Comparison of ENCODE assay signal across 13 mouse cellular contexts in genomic region chr4:125932036-125932756, GRCm38 (mm10).
DNase-seq lines count a peak whose midpoint lies in the region; ATAC-seq and TF ChIP-seq lines count a peak whose summit lies in the region.
"Had no signal": no experiment of that assay in that cellular context is flagged by ENCODE, and none has a peak within 500 bp of the region (broad histone marks: within the 10 kb centered on the region; RNA-seq: fewer than 3 reads in every experiment).

No protein-coding gene starts in this region.

- H3K27me3 ChIP-seq in forebrain, postnatal 0 days (ENCODE audit: insufficient read depth, low read length) = no peaks in the 10 kb centered on the region; the same call in 1 of the 2 replicates
- no peaks in the 10 kb centered on the region for H3K27me3 ChIP-seq in midbrain, embryonic 15.5 days (replicated peaks)
- H3K27me3 ChIP-seq: embryonic facial prominence, embryonic 15.5 days had no signal

- H3K4me2 ChIP-seq in forebrain, postnatal 0 days (ENCODE audit: low read depth) = no peak overlapping the region
- H3K4me2 ChIP-seq in midbrain, embryonic 15.5 days = no peak overlapping the region
- H3K4me2 ChIP-seq: embryonic facial prominence, embryonic 15.5 days; heart, embryonic 13.5 days; limb, embryonic 12.5 days; lung, embryonic 14.5 days had no signal

- no peak overlapping the region for H3K27ac ChIP-seq in forebrain, postnatal 0 days (ENCODE audit: low read depth, low read length)
- peak overlapping the region; percentile 66 for H3K27ac ChIP-seq in midbrain, embryonic 15.5 days
- H3K27ac ChIP-seq: embryonic facial prominence, embryonic 15.5 days; gastrocnemius, adult 2 months; heart, embryonic 13.5 days; limb, embryonic 12.5 days had no signal

- peak; percentile 34; the same call in 1 of the 2 replicates for ATAC-seq in forebrain, postnatal 0 days
- 0 out of 2 replicates have a peak, but pooled peaks have one; percentile 33 for ATAC-seq in midbrain, embryonic 15.5 days (replicated peaks)
- no peak for ATAC-seq in CD4-positive, CD25-positive, alpha-beta regulatory T cell, adult 4 months

- no peaks in the 10 kb centered on the region for H3K4me1 ChIP-seq in forebrain, postnatal 0 days (ENCODE audit: insufficient read depth)
- H3K4me1 ChIP-seq in midbrain, embryonic 15.5 days = peaks cover 18% of the 10 kb centered on the region
- H3K4me1 ChIP-seq: heart, embryonic 13.5 days had no signal

- DNase-seq in cerebellum, postnatal 10 days = peak; percentile 69 to 71
- DNase-seq in cerebellum, adult 11 months = no peak
- peak; percentile 44 for DNase-seq in Muller cell, postnatal 12 days (ENCODE audit: inconsistent ontology term)
- DNase-seq in forebrain, postnatal 0 days = peak; percentile 49
- DNase-seq in testis, postnatal 10 days (ENCODE audit: low spot score) = no peak
- no peak for DNase-seq in spleen, adult 18-20 months
- DNase-seq: gastrocnemius, adult 2 months; lung, embryonic 14.5 days had no signal

- no peak for TF ChIP-seq CTCF in forebrain, postnatal 0 days (IDR thresholded peaks at IDR 0.05; ENCODE audit: low read depth)

- H3K9ac ChIP-seq in forebrain, postnatal 0 days = no peak overlapping the region
- H3K9ac ChIP-seq in midbrain, embryonic 15.5 days = no peak overlapping the region
- H3K9ac ChIP-seq: embryonic facial prominence, embryonic 15.5 days; heart, embryonic 13.5 days; limb, embryonic 12.5 days; lung, embryonic 14.5 days had no signal

- WGBS in forebrain, postnatal 0 days = 24% methylated on average over 22 of the region's 22 CpGs
- 26% methylated on average over 22 of the region's 22 CpGs for WGBS in midbrain, embryonic 15.5 days

- no peaks in the 10 kb centered on the region for H3K9me3 ChIP-seq in forebrain, postnatal 0 days (ENCODE audit: low read length)
- H3K9me3 ChIP-seq in midbrain, embryonic 15.5 days = no peaks in the 10 kb centered on the region
- H3K9me3 ChIP-seq: embryonic facial prominence, embryonic 15.5 days; heart, embryonic 13.5 days; limb, embryonic 12.5 days had no signal

- H3K36me3 ChIP-seq in forebrain, postnatal 0 days (ENCODE audit: insufficient read depth) = no peaks in the 10 kb centered on the region
- H3K36me3 ChIP-seq in midbrain, embryonic 15.5 days (replicated peaks) = no peaks in the 10 kb centered on the region
- H3K36me3 ChIP-seq: embryonic facial prominence, embryonic 15.5 days; heart, embryonic 13.5 days; limb, embryonic 12.5 days had no signal

- no peak overlapping the region for H3K4me3 ChIP-seq in forebrain, postnatal 0 days (ENCODE audit: low read depth, low read length)
- H3K4me3 ChIP-seq in midbrain, embryonic 15.5 days = no peak overlapping the region
- H3K4me3 ChIP-seq: embryonic facial prominence, embryonic 15.5 days; gastrocnemius, adult 2 months; heart, embryonic 13.5 days; limb, embryonic 12.5 days had no signal

Comparison
In these comparisons a context has a peak if more than half of its experiments do, and no peak if none do; other contexts are left out.
1. DNase-seq: peak in cerebellum, postnatal 10 days (2 of 2), Muller cell, postnatal 12 days (single experiment) and forebrain, postnatal 0 days (single experiment); none in cerebellum, adult 11 months (single experiment), testis, postnatal 10 days (single experiment) and spleen, adult 18-20 months (0 of 2).